Mouse (Mus musculus): ENCODE measurements around the gene Gcgr.

DNA sequence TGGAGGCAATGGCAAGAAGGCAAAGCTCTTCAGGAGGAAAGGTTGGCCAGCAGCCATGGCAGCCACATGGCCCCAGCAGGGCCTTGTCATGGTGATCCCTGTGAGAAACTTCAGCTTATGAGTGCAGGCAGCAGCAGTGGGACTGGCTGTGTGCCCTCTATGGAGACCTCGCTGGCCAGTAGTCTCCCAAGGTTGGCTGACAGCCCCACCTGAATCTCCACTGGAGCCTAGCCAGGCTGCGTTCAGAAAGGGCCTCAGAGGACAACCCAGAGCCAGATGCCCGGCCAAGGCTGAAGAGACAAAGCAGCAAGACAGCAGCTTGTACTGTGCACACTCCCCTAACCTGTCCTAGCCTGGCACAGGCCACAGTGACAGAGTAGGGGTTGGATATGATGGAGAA, 8.0 kb downstream of the Gcgr start:
- TF ChIP-seq CTCF (IDR thresholded peaks at IDR 0.05; ENCODE audit: low read depth) (no peak), EP300 (optimal IDR thresholded peaks at IDR 0.05) (no peak)
